Mouse (Mus musculus) kidney, embryonic 14.5 days (tissue): ENCODE results near the gene Ssbp2. TPM values are rescaled to one million over a fixed set of nuclear protein-coding genes. Genes with fewer than 3 reads are reported as not detected.

Experiments used
- ATAC-seq: fragments of 200-750 bp; cut with Nextera tagmentation; 2 replicates; pipeline ENCODE4 v1.8.0; 2017; ENCODE audit warnings: moderate number of reproducible peaks, mild to moderate bottlenecking, moderate TSS enrichment, moderate library complexity; ENCODE audit not compliant: low FRiP score, low TSS enrichment
- H3K27ac ChIP-seq: fragments of 300-500 bp; sonication (generic); 2 replicates; pipeline ENCODE4 v1.5.1; 2014; ENCODE audit warnings: low read depth, mild to moderate bottlenecking, low read length, moderate library complexity, mixed read lengths
- H3K27me3 ChIP-seq: fragments of 300-500 bp; sonication (generic); 2 replicates; pipeline ENCODE4 v1.6.1; 2014; ENCODE audit warnings: mild to moderate bottlenecking, low read length; ENCODE audit not compliant: control insufficient read depth, insufficient read depth
- H3K36me3 ChIP-seq: fragments of 300-500 bp; sonication (generic); 2 replicates; pipeline ENCODE4 v1.6.1; 2014; ENCODE audit warnings: low read length, mixed read lengths; ENCODE audit not compliant: control insufficient read depth, insufficient read depth
- H3K4me1 ChIP-seq: fragments of 300-500 bp; sonication (generic); 2 replicates; pipeline ENCODE4 v1.6.1; 2014; ENCODE audit warnings: low read length, mixed read lengths; ENCODE audit not compliant: control insufficient read depth, insufficient read depth
- H3K4me2 ChIP-seq: fragments of 300-500 bp; sonication (generic); replicated peaks from 2 replicates; pipeline ENCODE4 v1.6.1; 2014; ENCODE audit warnings: low read depth, mild to moderate bottlenecking, low read length
- H3K4me3 ChIP-seq: fragments of 300-500 bp; sonication (generic); 2 replicates; pipeline ENCODE4 v1.5.1; 2014; ENCODE audit warnings: mild to moderate bottlenecking, low read length
- H3K9ac ChIP-seq: fragments of 300-500 bp; sonication (generic); 2 replicates; pipeline ENCODE4 v1.6.1; 2014; ENCODE audit warnings: low read depth, mild to moderate bottlenecking, low read length, moderate library complexity
- H3K9me3 ChIP-seq: fragments of 300-500 bp; sonication (generic); 2 replicates; pipeline ENCODE4 v1.6.1; 2016; ENCODE audit warnings: low read length; ENCODE audit not compliant: control insufficient read depth
- WGBS: fragments of 180-500 bp; shearing (Covaris S2); extraction: QIAGEN DNeasy Blood & Tissue Kit; methylation state at CpG from one replicate; pipeline ENCODE4 v1.1.7; 2014; 5-methylcytosine and 5-hydroxymethylcytosine counted together
- polyA plus RNA-seq: library from polyadenylated mRNA; unstranded; fragments of >200 nt; fragmentation: Nextera tagmentation; extraction: Ambion mirVana; gene quantifications from 2 replicates; pipeline ENCODE4 v1.2.1, GENCODE M21; 2014

The Ssbp2 gene
- polyA plus RNA-seq, 1 experiment from 2014 or later: 140 TPM

- Histone ChIP-seq H3K4me3 (no peak overlapping the region), H3K27me3 (no peaks in the 10 kb centered on the region), H3K36me3 (no peaks in the 10 kb centered on the region), H3K4me2 (no peak overlapping the region), H3K9ac (no peak overlapping the region), H3K27ac (no peak overlapping the region), H3K4me1 (no peaks in the 10 kb centered on the region), H3K9me3 (no peaks in the 10 kb centered on the region)
- WGBS: 93% methylated on average over 2 of the region's 2 CpGs
- no peak for ATAC-seq
These were observed 128.4 kb downstream of the Ssbp2 start for GRCm38 (mm10) chr13:91588475-91588874.

- Histone ChIP-seq H3K27ac (no peak overlapping the region), H3K27me3 (no peaks in the 10 kb centered on the region), H3K4me1 (no peaks in the 10 kb centered on the region), H3K9me3 (no peaks in the 10 kb centered on the region), H3K4me2 (no peak overlapping the region), H3K36me3 (no peaks in the 10 kb centered on the region), H3K4me3 (no peak overlapping the region), H3K9ac (no peak overlapping the region)
- ATAC-seq: no peak
- WGBS: 94% methylated on average over 4 of the region's 4 CpGs
These were observed 131.8 kb downstream of the Ssbp2 start for GRCm38 (mm10) chr13:91591863-91592262.

GRCm38 (mm10) chr13:91595284-91595683 lies 135.2 kb downstream of the Ssbp2 start:
- no peak for ATAC-seq
- no peaks in the 10 kb centered on the region for H3K36me3 ChIP-seq
- no peak overlapping the region for H3K27ac ChIP-seq
- no peaks in the 10 kb centered on the region for H3K9me3 ChIP-seq
- H3K9ac ChIP-seq: no peak overlapping the region
- no peaks in the 10 kb centered on the region for H3K4me1 ChIP-seq
- WGBS: 100% methylated on average over 1 of the region's 1 CpGs
- no peak overlapping the region for H3K4me2 ChIP-seq
- H3K4me3 ChIP-seq: no peak overlapping the region
- no peaks in the 10 kb centered on the region for H3K27me3 ChIP-seq

- ATAC-seq: no peak
- Histone ChIP-seq H3K36me3 (no peaks in the 10 kb centered on the region), H3K9me3 (no peaks in the 10 kb centered on the region), H3K27me3 (no peaks in the 10 kb centered on the region), H3K27ac (no peak overlapping the region), H3K4me2 (no peak overlapping the region), H3K4me1 (no peaks in the 10 kb centered on the region), H3K4me3 (no peak overlapping the region), H3K9ac (no peak overlapping the region)
- 88% methylated on average over 3 of the region's 3 CpGs for WGBS
These were observed 139.5 kb downstream of the Ssbp2 start for GRCm38 (mm10) chr13:91599594-91599993.

- Histone ChIP-seq H3K9me3 (no peaks in the 10 kb centered on the region), H3K4me1 (no peaks in the 10 kb centered on the region), H3K9ac (no peak overlapping the region), H3K4me2 (no peak overlapping the region), H3K36me3 (no peaks in the 10 kb centered on the region), H3K27me3 (no peaks in the 10 kb centered on the region), H3K4me3 (no peak overlapping the region), H3K27ac (no peak overlapping the region)
- 89% methylated on average over 7 of the region's 7 CpGs for WGBS
- no peak for ATAC-seq
These were observed 145.2 kb downstream of the Ssbp2 start for GRCm38 (mm10) chr13:91605043-91605840.

- ATAC-seq: no peak
- 67% methylated on average over 4 of the region's 4 CpGs for WGBS
These were observed 150.5 kb downstream of the Ssbp2 start for GRCm38 (mm10) chr13:91610601-91611000.

GRCm38 (mm10) chr13:91611909-91612308 lies 151.8 kb downstream of the Ssbp2 start:
- Histone ChIP-seq H3K36me3 (no peaks in the 10 kb centered on the region), H3K27ac (no peak overlapping the region), H3K9ac (no peak overlapping the region), H3K4me2 (no peak overlapping the region), H3K4me3 (no peak overlapping the region), H3K27me3 (no peaks in the 10 kb centered on the region), H3K4me1 (no peaks in the 10 kb centered on the region), H3K9me3 (no peaks in the 10 kb centered on the region)
- ATAC-seq: no peak
- 96% methylated on average over 3 of the region's 3 CpGs for whole genome bisulfite sequencing

More at GRCm38 (mm10) chr13:91610601-91611000, 150.5 kb downstream of the Ssbp2 start:
- Histone ChIP-seq H3K27me3 (no peaks in the 10 kb centered on the region), H3K9ac (no peak overlapping the region), H3K36me3 (no peaks in the 10 kb centered on the region), H3K4me2 (no peak overlapping the region), H3K4me3 (no peak overlapping the region), H3K9me3 (no peaks in the 10 kb centered on the region), H3K27ac (no peak overlapping the region), H3K4me1 (no peaks in the 10 kb centered on the region)

GRCm38 (mm10) chr13:91612578-91612977 lies 152.5 kb downstream of the Ssbp2 start:
- Histone ChIP-seq H3K4me3 (no peak overlapping the region), H3K4me1 (no peaks in the 10 kb centered on the region), H3K36me3 (no peaks in the 10 kb centered on the region), H3K4me2 (no peak overlapping the region), H3K27me3 (no peaks in the 10 kb centered on the region), H3K9me3 (no peaks in the 10 kb centered on the region), H3K27ac (no peak overlapping the region), H3K9ac (no peak overlapping the region)
- WGBS: 88% methylated on average over 4 of the region's 4 CpGs
- no peak for ATAC-seq

GRCm38 (mm10) chr13:91616050-91616449 lies 156.0 kb downstream of the Ssbp2 start:
- no peak overlapping the region for H3K4me3 ChIP-seq
- no peaks in the 10 kb centered on the region for H3K27me3 ChIP-seq
- no peak overlapping the region for H3K9ac ChIP-seq
- H3K36me3 ChIP-seq: no peaks in the 10 kb centered on the region
- no peaks in the 10 kb centered on the region for H3K9me3 ChIP-seq
- WGBS: 85% methylated on average over 3 of the region's 3 CpGs
- H3K27ac ChIP-seq: no peak overlapping the region
- H3K4me1 ChIP-seq: no peaks in the 10 kb centered on the region
- H3K4me2 ChIP-seq: no peak overlapping the region
- ATAC-seq: no peak
